Mouse (Mus musculus) forelimb bud, embryonic 11.5 days (tissue): ENCODE data around the gene A430078G23Rik.

Experiments used
- DNase-seq: peaks from one replicate; pipeline ENCODE4 v3.0.0-alpha.2; 2012; ENCODE audit warnings: low read depth, low spot score

Gene A430078G23Rik

GRCm38 (mm10) chr8:3348142-3348823 lies 4.9 kb upstream of the A430078G23Rik start:
- DNase-seq = no peak

- no peak for DNase-seq
Observed at GRCm38 (mm10) chr8:3350747-3351146, 2.5 kb upstream of the A430078G23Rik start.

- DNase-seq = no peak
Observed at GRCm38 (mm10) chr8:3352715-3353114, 500 bp upstream of the A430078G23Rik start.

GRCm38 (mm10) chr8:3353811-3354442 lies 712 bp downstream of the A430078G23Rik start:
- no peak for DNase-seq

- no peak for DNase-seq
Observed at GRCm38 (mm10) chr8:3354443-3354812, 1.2 kb downstream of the A430078G23Rik start.

- no peak for DNase-seq
Observed at GRCm38 (mm10) chr8:3355586-3355985, 2.4 kb downstream of the A430078G23Rik start.

- peak; percentile 79 for DNase-seq
Observed at GRCm38 (mm10) chr8:3358060-3358459, 4.8 kb downstream of the A430078G23Rik start.

- no peak for DNase-seq
Observed at GRCm38 (mm10) chr8:3367086-3367485, 13.9 kb downstream of the A430078G23Rik start.

GRCm38 (mm10) chr8:3368091-3368490 lies 14.9 kb downstream of the A430078G23Rik start:
- no peak for DNase-seq

GRCm38 (mm10) chr8:3375748-3376147 lies 22.5 kb downstream of the A430078G23Rik start:
- DNase-seq = no peak

- DNase-seq = no peak
Observed at GRCm38 (mm10) chr8:3376641-3377274, 23.5 kb downstream of the A430078G23Rik start.

GRCm38 (mm10) chr8:3387286-3387685 lies 34.1 kb downstream of the A430078G23Rik start:
- DNase-seq = peak; percentile 65

- DNase-seq = no peak
Observed at GRCm38 (mm10) chr8:3388591-3389338, 35.5 kb downstream of the A430078G23Rik start.

GRCm38 (mm10) chr8:3389506-3389905 lies 36.3 kb downstream of the A430078G23Rik start:
- no peak for DNase-seq

- no peak for DNase-seq
Observed at GRCm38 (mm10) chr8:3392293-3392692, 39.1 kb downstream of the A430078G23Rik start.

- peak; percentile 84 for DNase-seq
Observed at GRCm38 (mm10) chr8:3392771-3393710, 39.8 kb downstream of the A430078G23Rik start, which contains the start of gene Arhgef18. TSS of gene Arhgef18 (plus strand) at chr8:3393006.

- DNase-seq = no peak
Observed at GRCm38 (mm10) chr8:3394600-3394999, 41.4 kb downstream of the A430078G23Rik start.

GRCm38 (mm10) chr8:3395246-3395645 lies 42.0 kb downstream of the A430078G23Rik start:
- DNase-seq = no peak

GRCm38 (mm10) chr8:3397597-3397996 lies 44.4 kb downstream of the A430078G23Rik start:
- no peak for DNase-seq

GRCm38 (mm10) chr8:3400509-3400908 lies 47.3 kb downstream of the A430078G23Rik start:
- no peak for DNase-seq

GRCm38 (mm10) chr8:3407417-3407816 lies 54.2 kb downstream of the A430078G23Rik start:
- no peak for DNase-seq
